Mouse (Mus musculus) splenic B cell, adult 2 months (primary cell): ENCODE data around the gene Vmp1.
A peak's percentile ranks its signal among the peaks of the same experiment; 100 is the strongest.

ENCODE experiments used
- DNase-seq: peaks from one replicate; pipeline ENCODE4 v3.0.0-alpha.2; 2011; ENCODE audit warnings: low read depth, low spot score
- H3K27me3 ChIP-seq: 2 replicates; pipeline ENCODE4 v1.6.1; 2012; ENCODE audit warnings: mild to moderate bottlenecking, low read length, moderate library complexity, mixed read lengths; ENCODE audit not compliant: control insufficient read depth, poor library complexity, insufficient read depth, severe bottlenecking
- H3K36me3 ChIP-seq: 2 replicates; pipeline ENCODE4 v1.6.1; 2012; ENCODE audit warnings: mild to moderate bottlenecking, low read length, moderate library complexity, mixed read lengths; ENCODE audit not compliant: control insufficient read depth, poor library complexity, insufficient read depth, severe bottlenecking

Vmp1 gene

DNA sequence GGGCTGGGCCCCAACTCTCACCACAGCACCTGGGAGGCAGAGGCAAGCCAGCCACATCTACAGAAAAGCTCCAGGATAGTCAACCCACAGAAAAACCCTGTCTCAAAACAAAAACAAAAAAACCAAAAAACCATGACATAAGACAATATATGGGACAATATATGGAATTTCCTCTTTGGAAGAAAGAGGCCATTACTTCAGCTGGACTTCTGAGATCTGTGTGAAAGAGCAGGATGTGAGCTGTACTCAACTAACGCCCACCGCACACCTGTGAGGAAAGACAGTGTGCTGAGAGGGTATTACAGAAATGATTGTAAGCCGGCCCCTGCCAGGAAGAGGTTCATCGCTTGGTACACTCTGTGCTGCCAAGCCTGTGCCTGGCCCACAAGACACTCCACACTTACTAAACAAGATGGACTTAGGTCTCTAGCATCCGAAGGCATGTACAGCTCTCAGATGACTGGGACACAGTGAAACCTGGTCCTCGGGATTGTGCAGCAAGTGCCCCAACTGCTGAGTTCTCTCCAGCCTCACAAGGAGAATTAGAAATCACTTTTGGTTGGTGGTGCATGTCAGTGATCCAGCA is 109.9 kb downstream of the Vmp1 start:
- no peaks in the 10 kb centered on the region for H3K27me3 ChIP-seq
- no peaks in the 10 kb centered on the region; the same call in 1 of the 2 replicates for H3K36me3 ChIP-seq
- no peak for DNase-seq

DNA sequence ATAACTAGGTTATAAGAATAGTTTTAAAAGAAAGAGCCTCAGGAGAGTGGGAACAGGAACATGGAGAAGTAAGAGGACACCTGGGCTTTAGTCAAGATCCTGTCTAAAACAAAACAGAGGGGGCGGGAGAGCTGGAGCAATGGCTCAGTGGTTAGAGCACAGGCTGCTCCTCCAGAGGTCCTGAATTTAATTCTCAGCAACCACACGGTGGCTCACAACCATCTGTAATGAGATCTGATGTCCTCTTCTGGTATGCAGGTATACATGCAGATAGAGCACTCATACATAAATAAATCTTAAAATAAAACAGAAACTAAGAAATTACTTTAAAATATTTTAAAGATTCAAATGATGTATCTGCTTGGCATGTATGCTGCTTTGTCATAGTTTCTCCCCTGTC is 111.0 kb downstream of the Vmp1 start:
- DNase-seq = no peak
- Histone ChIP-seq H3K36me3 (no peaks in the 10 kb centered on the region; the same call in 1 of the 2 replicates), H3K27me3 (no peaks in the 10 kb centered on the region)

DNA sequence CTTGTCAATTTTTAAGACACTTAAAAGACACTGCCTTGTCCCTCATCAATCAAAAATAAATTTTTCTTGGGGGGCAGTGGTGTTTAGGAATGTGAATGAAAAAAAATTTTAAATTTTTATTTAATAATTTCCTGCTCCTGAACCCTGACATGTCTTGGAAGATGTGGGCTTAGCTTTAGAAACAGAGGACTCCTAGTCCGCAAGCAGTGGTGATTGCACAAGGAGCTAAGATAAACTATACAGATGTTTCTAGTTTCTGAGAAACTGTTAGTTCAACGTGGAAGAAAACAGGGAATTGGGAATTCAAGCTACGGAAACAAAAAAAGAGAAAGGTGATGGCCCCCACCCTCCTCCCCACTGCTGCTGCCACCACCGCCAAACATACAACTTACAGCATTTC is 111.8 kb downstream of the Vmp1 start:
- Histone ChIP-seq H3K36me3 (no peaks in the 10 kb centered on the region; the same call in 1 of the 2 replicates), H3K27me3 (no peaks in the 10 kb centered on the region)
- DNase-seq = no peak

DNA sequence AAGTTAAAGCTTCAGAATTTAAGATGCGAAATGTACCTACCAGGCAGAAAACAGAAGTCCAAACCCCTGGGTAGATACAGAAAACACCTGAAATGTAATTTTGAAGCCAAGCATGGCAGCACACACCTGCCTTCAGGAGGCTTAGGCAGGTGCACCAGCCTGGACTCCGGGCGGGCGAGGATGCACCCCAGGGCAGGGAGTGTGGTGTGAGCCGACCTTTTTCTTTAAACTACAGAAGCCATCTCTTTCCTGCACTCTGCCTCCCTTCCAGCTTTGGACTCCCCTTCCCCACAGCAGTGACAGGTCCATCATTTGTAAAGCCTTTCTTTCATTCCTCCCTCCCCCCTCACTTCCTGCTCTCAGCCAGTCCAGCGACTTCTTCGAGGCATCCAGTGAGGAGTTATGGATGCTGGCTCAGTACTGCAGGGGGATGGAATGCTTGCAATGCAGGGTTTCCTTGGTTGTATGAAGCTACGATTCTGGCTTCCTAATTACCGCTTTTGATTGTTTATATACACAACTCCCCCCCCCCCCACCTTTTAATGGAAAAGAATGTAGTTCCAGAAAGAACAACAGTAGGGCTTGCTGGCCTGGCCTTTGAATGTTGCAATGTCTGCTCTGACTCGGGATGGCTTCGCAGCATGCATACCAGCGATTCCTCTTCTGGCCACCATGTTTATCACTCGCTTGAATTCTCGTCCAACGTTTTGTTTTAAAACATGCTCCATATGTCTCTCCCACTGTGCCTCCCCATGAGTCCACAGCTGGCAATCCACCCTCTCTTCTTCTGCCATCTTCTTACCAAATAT is 112.4 kb downstream of the Vmp1 start:
- no peak for DNase-seq
- H3K27me3 ChIP-seq = no peaks in the 10 kb centered on the region
- H3K36me3 ChIP-seq = no peaks in the 10 kb centered on the region; the same call in 1 of the 2 replicates

DNA sequence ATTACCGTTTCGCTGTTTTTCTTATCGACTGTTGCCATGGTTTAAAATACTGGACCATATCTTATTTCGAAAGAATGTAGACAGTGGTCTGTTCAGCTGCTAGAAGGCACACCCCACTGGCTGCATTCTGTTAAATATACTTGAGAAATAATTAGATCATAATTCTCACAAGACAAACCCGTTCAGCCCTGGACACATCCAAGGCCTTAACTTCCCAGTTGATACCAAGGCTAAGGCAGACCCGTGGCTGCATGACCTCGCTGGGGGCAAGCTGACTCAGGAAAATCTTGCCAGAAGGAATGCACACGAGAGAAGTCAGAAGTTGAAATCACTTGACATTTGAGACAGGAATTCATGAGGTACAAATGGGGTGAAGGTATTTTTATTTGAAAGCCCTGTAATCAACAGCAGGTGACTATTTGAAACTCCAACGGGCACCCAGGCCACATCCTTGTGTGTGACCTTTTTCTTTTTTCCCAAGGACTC is 113.3 kb downstream of the Vmp1 start:
- H3K36me3 ChIP-seq = no peaks in the 10 kb centered on the region; the same call in 1 of the 2 replicates
- no peak for DNase-seq
- H3K27me3 ChIP-seq = no peaks in the 10 kb centered on the region

DNA sequence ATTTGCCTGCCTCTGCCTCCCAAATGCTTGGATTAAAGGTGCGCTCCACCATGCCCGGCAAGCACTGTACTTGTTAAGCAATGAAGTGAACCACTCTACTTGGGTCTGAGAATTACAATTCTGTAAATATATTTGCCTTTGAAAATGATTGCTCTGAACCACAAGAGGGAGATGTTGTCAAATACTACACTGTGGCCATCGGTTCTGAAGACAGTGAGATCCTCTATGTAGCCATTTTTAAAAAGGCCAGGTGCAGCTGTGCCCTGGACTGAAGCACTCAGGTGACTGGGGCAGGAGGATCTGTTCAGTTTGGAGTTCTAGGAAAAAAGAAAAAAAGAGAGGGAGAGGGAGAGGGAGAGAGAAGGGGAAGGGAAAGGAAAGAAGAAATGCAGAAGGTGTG is 115.2 kb downstream of the Vmp1 start:
- H3K36me3 ChIP-seq = no peaks in the 10 kb centered on the region; the same call in 1 of the 2 replicates
- H3K27me3 ChIP-seq = no peaks in the 10 kb centered on the region
- peak; percentile 80 for DNase-seq

DNA sequence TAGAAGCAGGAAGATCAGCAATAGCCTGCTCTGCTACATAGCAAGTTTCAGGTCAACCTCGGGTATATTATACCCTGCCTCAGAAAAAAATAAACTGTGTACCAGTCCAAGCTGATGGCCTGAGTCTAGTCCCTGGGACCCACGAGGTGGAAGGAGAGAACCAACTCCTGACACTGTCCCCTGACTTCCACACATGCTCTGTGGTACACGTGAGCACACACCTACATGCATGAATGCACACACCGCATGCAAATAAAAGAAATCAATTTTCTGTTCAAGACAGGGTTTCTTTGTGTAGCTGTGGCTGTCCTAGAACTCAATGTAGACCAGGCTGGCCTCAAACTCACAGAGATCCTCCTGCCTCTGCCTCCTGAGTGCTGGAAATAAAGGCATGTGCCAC is 125.4 kb downstream of the Vmp1 start:
- Histone ChIP-seq H3K27me3 (no peaks in the 10 kb centered on the region), H3K36me3 (peaks cover 7% of the 10 kb centered on the region)
- peak; percentile 64 for DNase-seq

DNA sequence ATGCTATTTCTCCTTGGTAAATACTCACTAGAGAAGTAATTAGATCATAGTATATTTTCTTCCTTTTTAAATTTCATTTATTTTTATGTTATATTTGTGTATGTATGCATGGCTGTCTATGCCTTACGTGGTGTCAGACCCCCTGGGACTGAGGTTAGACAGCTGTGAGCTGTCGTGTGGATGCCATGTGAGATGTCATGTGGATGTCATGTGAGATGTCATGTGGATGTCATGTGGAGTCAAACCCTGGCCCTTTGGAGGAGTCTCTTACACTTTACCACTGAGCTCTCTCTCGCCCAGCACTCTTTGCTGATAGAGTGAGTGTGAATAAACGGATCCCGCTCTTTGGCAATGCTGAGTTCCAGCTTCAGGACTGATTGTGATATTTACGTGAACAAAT is 130.1 kb downstream of the Vmp1 start:
- Histone ChIP-seq H3K36me3 (peaks cover 12% of the 10 kb centered on the region), H3K27me3 (no peaks in the 10 kb centered on the region)
- DNase-seq = peak; percentile 64

DNA sequence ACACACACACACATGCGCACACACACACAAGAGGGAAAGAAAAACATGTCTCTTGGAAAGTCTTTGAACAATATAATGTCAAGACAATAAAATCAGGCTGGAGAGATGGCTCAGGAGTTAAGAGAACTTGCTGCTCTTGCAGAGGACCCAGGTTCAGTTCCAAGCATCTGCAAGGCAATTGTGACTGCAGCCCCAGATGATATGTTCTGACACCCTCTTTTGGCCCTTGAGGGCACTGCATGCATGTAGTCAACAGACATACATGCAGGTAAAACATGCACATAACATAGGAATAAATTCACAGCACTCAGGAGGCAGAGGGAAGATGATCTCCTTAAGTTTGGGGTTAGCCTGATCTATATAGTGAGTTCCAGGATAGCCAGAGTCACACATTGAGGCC is 136.2 kb downstream of the Vmp1 start:
- no peaks in the 10 kb centered on the region for H3K27me3 ChIP-seq
- H3K36me3 ChIP-seq = peaks cover 5% of the 10 kb centered on the region; the same call in 1 of the 2 replicates
- DNase-seq = peak; percentile 43

DNA sequence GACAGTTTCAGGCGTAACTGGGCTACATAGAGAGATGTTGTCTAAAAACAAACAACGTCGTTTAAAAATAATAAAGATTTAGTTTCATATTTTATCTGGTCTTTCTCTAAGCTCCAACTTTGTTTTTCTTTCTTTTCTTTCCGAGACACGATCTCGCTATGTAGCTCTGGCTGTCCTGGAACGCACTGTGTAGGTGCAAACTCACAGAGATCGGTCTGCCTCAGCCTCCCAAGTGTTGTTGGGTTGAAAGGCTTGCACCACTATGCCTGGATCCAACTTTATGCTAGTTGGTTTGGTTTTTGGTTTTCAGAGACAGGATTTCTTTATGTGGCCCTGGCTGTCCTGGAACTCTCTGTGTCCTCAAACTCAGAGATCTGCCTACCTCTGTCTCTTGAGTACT is 138.1 kb downstream of the Vmp1 start:
- Histone ChIP-seq H3K36me3 (peaks cover 3% of the 10 kb centered on the region; the same call in 1 of the 2 replicates), H3K27me3 (no peaks in the 10 kb centered on the region)
- no peak for DNase-seq

DNA sequence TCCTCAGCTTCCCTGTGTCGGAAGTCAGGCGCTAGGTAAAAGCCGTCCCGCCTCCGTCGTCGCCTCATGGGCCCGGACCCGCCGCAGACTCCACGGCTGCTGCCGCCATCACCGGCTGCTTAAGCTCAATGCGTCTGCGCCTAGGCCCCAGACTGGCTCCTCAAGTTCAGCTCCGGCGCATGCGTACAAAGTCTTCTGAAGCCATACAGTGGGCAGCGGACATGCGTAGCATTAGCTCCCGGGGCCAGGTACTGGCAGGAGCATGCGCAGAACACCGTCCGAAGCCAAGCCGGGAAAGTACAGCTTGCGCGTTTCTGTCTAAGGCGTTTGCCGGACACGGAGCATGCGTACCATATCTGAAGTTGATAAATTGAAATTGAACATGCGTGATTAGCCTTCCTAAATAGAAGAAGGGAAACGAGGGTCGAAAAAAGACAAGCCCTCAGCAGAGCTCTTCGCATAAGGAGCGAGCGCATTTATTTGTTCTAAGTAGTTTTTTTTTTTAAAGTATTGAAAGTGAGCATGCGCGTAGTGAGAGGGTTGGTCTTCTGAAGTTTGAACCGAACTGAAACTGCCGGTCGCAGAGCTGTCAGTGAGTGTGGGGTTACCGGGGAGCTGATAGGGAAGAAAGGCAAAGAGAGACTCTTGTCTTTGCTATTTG is 138.9 kb downstream of the Vmp1 start, which contains the start of the genes Rps6kb1 and Tubd1:
Gene Rps6kb1 (minus strand): TSS at position 167 of the 661 bp plus-strand sequence.
Gene Tubd1 (plus strand): TSS at position 353 of the 661 bp plus-strand sequence.
- Histone ChIP-seq H3K27me3 (no peaks in the 10 kb centered on the region), H3K36me3 (peaks cover 3% of the 10 kb centered on the region; the same call in 1 of the 2 replicates)
- DNase-seq = peak; percentile 100

DNA sequence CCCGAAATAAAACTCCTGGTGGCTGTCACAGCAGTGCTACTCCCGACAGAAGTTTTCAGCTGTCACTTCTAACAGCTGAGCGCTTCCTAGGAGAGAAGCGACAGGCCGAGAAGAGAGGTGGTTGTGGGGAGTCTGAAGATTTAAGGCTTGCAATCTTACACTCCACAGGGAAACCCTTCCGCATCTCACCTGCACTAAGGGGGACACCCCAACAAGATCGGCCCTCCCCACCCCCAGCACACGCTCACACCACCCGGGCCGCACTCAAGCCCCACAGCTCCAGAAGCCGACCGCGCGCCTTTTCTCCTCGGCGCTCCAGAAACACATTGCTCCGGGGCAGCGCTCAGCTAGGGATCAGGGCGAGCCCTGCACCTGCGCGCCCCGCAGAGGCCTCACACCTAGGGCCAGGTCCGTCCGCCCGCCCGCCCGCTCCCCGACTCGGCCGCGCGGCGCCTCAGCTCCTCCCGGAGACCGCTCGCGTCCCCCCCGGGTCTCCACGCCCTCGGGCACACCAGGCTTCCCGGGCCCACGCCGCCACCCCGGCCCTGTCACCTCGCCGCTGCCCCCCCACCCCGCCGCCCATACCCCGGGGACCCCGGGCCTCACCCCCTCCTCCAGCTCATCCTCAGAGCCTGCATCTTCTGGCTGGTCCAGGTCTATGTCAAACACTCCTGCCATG is 139.5 kb downstream of the Vmp1 start:
- H3K36me3 ChIP-seq = no peaks in the 10 kb centered on the region; the same call in 1 of the 2 replicates
- no peaks in the 10 kb centered on the region for H3K27me3 ChIP-seq
- DNase-seq = no peak

DNA sequence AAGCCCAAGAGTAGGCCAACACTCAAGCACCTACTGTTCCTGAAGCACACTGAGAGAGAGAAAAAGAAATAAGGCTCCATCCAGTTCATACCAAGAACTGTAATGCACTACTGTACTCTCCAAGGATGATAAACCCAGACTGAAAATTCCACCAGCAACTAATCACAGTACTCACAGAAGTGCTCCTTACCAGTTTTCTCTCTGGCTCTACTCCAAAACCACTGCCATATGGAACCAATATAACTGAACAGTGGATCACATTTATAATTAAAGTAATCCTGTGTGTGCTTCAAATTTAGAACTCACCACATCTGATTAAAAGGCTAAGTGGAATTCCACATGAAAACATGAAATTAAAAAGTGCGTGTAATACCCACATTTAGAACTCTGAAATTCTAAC is 140.8 kb downstream of the Vmp1 start:
- H3K27me3 ChIP-seq = no peaks in the 10 kb centered on the region
- DNase-seq = no peak
- H3K36me3 ChIP-seq = no peaks in the 10 kb centered on the region

DNA sequence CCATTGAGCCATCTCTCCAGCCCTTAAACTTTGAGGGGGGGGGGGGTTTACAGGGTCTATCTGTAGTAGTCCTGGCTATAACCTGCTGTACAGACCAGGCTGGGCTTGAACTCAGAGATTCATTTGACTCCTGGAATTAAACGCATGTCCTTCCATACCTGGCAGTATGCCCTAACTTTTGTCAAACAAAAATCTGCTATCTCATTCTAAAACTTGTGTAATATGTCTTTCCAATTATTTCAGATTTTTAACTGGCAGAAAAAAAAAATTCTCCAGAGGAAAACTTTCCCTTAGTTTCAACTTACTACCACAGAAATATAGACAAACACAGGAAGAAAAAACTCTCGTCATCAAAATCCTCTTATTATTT is 143.2 kb downstream of the Vmp1 start:
- no peak for DNase-seq
- H3K27me3 ChIP-seq = no peaks in the 10 kb centered on the region
- H3K36me3 ChIP-seq = no peaks in the 10 kb centered on the region
